Mouse (Mus musculus): Measurements from ENCODE around the gene Zfp280b. TPM values are rescaled to one million over a fixed set of nuclear protein-coding genes. Genes with fewer than 3 reads are reported as not detected.

Zfp280b gene
- total RNA-seq, 2 experiments from 2014 or later, result 12.2 to 12.3 TPM

Small RNA genes within 50 kb of the gene (microRNA-seq; reads per million reads assigned to microRNA genes)
- gene Mir6409, result 0 reads per million in 2 experiments

Other genes with a start within 250 kb of the Zfp280b start
- gene Gstt1, start 234.1 kb upstream of the Zfp280b start, total RNA-seq (2021), result 1 to 10 TPM; 3.0 to 4.7 TPM
- gene Gstt4, start 210.1 kb upstream of the Zfp280b start, total RNA-seq (2021), result not detected
- 1 to 10 TPM; 4.1 to 4.5 TPM for gene Gstt2, start 195.2 kb upstream of the Zfp280b start, total RNA-seq (2021)
- 100 to 1,000 TPM; 690 to 714 TPM for gene Mif, start 172.4 kb upstream of the Zfp280b start, total RNA-seq (2021)
- 1 to 10 TPM; 1.9 to 2.6 TPM for gene Derl3, start 139.2 kb upstream of the Zfp280b start, total RNA-seq (2021)
- gene Smarcb1, start 111.0 kb upstream of the Zfp280b start, total RNA-seq (2021), result 10 to 100 TPM; 77.4 to 83.2 TPM
- 100 to 1,000 TPM; 260 to 285 TPM for gene Chchd10, start 99.5 kb upstream of the Zfp280b start, total RNA-seq (2021)
- gene Mmp11, start 96.2 kb upstream of the Zfp280b start, total RNA-seq (2021), result 1 to 10 TPM; 1.7 to 2.3 TPM
- not detected for gene Gm867, start 92.0 kb upstream of the Zfp280b start, total RNA-seq (2021)
- gene Vpreb3, start 89.6 kb upstream of the Zfp280b start, total RNA-seq (2021), result not detected
- not detected for gene Gm5134, start 78.1 kb upstream of the Zfp280b start, total RNA-seq (2021)
- gene Slc5a4b, start 78.3 kb downstream of the Zfp280b start, total RNA-seq (2021), result not detected
- gene Slc5a4a, start 114.8 kb downstream of the Zfp280b start, total RNA-seq (2021), result not detected
- 10 to 100 TPM; 56.6 to 60.6 TPM for gene Prmt2, start 205.2 kb downstream of the Zfp280b start, total RNA-seq (2021)
- gene S100b, start 221.2 kb downstream of the Zfp280b start, total RNA-seq (2021), result 10 to 100 TPM; 86.5 to 89.4 TPM

Data from left cerebral cortex, postnatal 14 days (tissue).